Mouse (Mus musculus) gastrocnemius, postnatal 10 days (tissue): ENCODE data around the gene Glra3. TPM values are rescaled to one million over a fixed set of nuclear protein-coding genes. Genes with fewer than 3 reads are reported as not detected.
A peak's percentile ranks its signal among the peaks of the same experiment; 100 is the strongest.

Experiments
- DNase-seq: peaks from one replicate; pipeline ENCODE4 v3.0.0; 2021; ENCODE audit warnings: mixed read lengths
- long read RNA-seq, 2 experiments: library from polyadenylated mRNA; stranded (forward); transcript quantifications; one replicate each; pipeline ENCODE4 v2.0.0; 2021
- total RNA-seq, 2 experiments: library from RNA; stranded (reverse); gene quantifications; 2 replicates each; pipeline ENCODE4 v1.2.3; 2021

Glra3 gene
- total RNA-seq, result not detected
- long read RNA-seq, experiment 1, result 0 reads
- long read RNA-seq, experiment 2, result 0 reads

DNA sequence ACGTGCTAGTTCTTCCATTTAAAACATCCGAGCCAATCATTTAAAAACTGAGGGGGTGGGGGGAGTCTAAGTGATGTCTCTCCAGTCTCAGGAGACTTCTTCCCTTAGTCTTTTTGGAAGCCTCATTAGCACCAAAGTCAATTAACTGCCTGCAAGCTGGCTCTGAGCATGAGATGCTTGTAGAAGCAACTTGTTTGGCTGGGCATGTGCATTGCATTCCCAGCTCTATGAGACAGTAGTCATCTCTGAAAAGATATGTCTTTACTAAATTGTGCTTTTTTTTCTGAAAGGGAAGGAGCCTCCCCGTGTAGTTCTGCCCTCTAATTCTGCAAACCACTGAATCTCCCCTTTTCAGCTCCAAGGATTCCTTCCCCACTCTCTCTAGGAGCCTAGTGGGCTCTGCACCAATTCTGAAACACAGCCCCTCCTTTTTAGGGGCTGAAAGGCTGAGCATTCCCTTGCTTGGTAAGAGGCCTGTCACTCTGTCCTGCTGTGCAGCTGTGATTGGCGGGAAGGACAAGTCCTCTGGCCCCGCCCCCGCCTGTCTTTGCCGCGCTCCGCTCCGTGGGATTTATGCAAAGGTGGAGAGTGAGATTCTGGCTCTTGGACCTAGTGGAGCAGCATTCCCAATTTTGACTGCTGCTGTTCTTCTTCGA is at the start of gene Glra3:
Gene Glra3, plus strand, starts transcription at position 591 of the 656 bp plus-strand sequence.
- no peak for DNase-seq

DNA sequence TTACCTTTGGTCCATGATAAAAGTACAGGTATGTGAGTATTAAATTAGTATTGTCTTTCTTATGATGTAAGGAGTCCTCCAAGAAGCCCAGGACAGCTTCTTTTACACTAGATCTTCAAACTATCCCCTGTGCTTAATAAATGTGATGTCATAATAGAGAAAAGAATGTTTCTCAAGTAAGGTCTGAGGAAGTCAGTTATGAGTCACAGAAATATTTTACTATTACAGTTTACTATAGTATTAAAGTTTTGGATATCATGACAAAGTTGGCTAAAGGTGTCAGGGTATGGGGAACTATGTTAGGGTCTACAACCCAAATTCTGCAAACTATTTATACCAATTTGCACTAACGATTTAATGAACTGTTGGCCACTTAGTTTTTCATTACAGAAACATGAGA is 33.4 kb upstream of the Glra3 start, which contains the start of gene Adam29:
Gene Adam29, minus strand, starts transcription at position 101 of the 400 bp plus-strand sequence.
- no peak for DNase-seq

DNA sequence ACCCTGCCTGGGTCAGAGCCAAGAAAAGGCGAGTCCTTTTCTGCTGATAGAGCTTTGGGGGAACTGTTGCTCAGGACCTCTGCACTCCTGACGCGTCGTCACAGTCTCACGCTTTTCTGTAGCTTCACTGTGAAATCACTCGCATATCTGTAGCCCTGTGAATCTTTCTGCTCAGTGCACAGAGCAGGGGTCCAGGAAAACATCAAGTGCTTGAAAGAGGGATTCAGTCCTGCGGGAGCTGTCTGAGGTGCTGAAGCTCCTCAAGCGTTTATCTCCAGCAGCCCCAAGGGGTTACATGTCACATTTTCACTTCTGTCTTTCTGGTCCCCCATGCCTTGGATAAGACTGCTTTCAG is 243 bp downstream of the Glra3 start:
- peak; percentile 7 for DNase-seq

DNA sequence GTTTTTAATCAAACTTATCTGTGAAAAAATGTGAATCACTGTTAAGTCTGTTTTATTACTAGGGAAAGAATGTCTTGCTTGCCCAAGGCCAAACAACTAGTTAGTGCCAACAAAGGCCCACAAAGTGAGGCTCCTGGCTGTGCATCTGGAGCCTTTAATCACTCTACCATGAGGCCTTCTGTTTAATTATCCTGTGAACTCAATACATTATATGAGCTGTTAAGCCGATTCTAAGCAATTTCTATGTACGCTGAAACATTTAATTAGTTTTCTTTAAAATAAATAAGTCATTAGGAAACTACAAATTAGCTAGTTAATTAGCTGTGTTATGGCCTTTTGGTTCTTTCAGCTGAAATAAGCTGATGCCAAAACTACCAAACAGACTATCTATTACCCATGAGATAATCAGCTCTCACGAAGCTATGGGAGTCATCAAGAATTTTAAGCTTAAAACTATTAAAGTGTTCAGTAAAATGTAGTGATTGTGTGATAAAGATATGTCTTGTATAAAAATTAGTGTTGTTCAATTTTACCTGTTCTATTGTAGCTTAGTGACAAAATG is 24.6 kb downstream of the Glra3 start:
- no peak for DNase-seq

DNA sequence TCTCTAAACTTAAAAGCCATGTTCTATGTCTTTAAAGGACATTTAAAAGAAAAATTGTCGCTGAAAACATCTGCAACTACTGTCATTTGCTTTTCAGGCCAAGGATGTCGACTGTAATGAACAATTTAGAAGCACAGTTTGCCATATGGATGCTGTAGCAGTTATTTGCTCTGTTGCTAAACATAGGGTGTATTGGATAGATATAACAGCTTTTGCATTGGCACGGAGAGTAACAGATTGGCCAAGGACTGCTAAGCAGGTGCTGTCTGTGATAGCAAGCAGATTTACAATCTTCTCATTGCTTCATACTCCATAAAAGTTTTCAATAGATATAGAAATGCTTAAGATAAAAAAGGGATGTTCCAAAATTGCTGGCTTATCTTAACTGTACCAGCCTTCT is 57.6 kb downstream of the Glra3 start:
- DNase-seq, result no peak

DNA sequence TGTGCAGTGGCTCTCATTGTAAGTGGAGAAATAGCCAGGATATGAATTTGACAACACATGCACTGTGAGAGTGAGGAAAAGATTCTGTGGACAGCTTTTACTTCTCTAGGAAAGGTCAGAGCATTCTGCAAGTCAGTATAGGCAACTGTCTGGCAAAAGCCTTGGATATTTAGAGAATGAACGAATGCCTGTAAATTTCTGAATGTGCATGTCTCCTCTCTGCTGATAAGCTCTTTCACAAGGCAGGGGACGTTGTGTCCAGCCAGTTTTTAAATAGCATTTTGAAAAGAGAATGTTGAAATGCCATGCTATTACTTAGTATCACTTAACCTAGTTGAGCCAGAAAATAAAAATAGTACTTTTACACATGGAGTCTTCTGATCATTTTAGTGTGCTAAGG is 114.1 kb downstream of the Glra3 start:
- no peak for DNase-seq

DNA sequence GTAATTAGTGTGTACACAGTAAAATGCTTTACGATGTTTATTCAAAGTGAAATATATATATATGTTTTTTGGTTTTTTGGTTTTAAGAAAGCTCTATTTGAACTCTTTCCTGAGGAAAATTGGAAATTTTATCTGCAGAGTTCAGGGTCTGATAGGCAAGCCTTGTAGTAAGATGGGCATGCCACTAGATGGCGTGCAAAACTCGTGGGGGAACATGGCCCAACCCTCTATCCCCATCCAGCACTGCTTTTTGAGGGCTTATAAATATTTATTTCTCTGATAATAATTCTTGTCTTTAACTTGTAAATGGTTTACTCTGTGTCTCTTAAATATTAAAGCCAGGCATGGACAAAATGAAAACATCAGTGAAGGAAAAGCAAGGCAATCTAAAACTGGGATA is 122.8 kb downstream of the Glra3 start:
- peak; percentile 71 for DNase-seq

DNA sequence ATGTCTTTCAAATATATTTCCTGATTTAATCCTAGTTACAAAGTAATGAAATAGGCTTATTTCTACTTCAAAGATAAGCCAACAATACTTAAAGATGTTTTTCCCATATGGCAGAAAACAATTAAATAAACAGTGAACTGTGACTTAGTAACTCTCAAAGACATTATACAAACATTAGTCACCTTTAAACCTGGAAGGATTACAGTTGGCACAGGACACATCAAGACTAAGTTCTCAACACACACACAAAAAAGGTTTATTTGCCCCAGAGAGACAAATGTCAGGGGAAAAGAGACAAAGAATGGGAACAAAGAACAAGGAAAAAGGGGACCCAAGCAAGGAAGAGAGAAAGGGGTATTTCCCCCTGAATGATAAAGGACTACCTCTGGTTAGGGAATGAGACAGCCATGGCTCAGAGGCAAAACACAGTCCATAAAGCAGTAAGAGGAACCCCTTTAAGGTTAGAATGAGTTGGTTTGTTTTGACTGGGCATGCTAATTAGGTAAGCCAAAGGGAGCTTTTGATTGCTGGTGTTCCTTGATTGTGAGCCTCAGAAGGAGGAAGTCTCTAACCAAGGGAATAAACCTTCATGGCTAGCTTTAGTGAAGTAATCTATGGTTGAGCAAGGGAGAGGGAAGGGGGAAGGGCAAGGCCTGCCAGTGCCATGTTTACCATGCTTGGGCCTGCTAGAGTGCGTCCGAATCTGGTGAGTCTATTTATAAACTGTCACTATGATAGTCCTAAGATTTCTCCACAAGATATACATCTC is 130.4 kb downstream of the Glra3 start:
- DNase-seq, result no peak

DNA sequence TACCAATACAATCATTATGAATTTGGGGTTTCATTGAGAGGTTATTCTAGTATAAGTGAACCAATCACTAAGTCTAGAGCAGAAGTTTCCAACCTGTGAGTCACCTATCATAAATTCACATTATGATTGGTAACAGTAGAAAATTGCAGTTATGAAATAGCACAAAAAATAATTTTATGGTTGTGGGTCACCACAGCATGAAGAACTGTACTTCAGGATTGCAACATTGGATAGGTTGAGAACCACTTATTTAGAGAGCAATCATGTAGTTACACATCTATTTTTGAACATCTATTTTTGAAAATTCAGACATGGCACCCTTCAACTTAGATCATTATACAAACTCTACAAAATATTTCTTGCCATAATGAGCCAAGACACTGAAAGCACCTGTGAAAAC is 143.4 kb downstream of the Glra3 start:
- DNase-seq, result no peak

DNA sequence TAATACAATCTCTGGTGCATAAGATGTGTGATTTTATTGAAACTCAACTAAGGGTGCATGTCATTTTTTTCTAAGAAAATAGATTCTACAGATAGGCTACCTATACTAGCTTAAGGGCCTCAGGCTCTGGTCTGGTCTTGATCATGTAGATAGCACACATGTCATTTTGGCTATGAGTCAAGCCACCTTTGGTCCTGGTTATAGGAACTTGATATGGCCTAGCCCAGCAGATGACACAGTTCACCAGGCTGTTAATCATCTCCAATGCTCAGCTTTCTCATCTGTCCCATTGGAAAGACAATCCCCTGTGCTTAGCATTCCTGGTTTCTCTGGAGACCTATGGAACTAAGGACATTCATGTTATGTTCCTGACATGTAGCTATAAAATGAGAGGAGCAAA is 154.1 kb downstream of the Glra3 start:
- DNase-seq, result no peak

DNA sequence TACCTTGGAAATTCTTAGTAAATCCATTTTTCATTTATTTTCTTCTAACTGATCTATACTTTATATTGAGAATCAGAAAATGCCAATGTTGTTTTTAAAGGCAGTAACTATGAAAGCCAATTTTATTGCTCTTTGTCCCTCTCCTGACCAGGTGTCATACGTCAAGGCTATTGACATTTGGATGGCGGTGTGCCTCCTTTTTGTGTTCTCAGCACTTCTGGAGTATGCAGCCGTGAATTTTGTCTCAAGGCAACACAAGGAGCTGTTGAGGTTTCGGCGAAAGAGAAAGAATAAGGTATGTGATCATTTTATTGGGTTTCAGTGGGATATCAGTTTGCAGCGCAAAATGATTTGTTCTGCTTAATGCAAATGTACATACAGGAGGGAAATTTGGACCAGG is 170.0 kb downstream of the Glra3 start:
- DNase-seq, result no peak

DNA sequence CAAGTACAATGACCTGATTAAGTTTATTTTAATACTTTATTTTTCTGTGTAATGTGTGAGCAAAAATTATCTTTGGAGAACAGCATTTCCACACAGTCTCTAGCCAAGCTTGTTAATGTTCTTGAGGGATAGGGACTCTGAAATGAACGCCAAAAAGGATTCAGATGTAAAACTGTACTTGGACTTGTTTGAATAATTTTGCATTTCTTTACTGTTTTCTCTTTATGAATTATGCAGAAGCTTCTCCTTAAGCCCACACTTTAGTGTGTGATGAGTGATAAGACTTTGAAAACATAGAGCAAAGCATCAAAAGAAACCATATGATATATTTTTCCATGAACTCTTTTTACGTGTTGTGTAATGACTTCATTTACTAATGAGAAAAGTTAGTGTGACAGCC is 189.1 kb downstream of the Glra3 start:
- DNase-seq, result no peak

DNA sequence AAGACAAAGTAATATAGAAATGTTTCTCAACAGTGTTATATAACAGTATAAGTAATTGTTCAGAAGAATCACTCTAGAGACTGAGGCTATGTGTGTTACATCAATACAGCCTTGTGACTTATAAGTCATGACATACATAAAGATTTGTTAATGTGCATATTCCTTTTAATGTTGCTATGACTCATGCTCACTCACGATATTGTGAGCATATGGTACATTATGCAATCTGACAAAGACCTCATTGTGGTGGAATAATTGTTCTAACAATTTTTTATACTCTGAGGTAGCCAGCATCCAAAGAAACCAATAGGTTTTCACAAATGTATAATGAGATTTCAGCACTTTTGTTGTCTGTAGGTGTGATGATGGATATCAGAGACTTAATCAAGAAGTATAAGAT is 210.4 kb downstream of the Glra3 start:
- no peak for DNase-seq

DNA sequence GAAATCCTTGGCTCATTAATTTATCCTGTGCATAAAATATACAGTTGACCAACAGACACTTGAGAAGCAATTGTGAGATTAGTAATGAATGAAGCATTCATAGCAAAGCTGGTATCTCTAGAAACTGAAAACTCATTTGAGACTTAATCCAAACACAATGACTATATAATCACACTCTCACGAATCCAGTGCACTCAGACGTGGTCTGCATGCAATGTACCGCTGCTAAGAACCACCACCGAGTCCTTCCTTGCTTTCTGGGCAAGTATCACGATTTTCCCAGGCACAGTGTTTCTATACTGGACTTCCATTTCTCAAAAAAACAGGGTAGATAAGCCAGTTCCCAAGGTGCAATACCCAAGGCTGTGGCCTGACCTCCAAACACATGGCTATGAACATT is 211.3 kb downstream of the Glra3 start:
- DNase-seq, result no peak

DNA sequence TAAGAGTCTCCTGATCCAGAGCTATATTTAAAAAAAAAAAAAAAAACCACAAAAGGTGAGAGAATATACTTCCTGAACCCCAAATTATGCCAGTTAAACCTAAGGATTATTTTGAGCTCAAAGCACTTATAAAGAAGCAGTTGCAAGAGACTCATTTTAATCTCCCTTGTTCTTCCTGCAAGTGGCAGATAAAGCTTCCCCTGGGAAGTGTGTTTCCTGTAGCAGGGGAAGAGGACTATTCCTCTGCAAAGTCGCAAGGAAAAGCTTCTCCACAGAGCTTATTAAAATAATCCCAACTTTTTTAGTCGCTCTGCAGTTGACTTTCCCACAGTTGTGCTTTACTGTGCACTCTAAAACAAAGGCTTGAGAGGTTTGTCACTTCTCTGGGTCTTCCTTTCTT is 218.7 kb downstream of the Glra3 start:
- DNase-seq, result no peak

Other genes with a start within 250 kb of the Glra3 start
- not detected for gene Adam29, start 33.5 kb upstream of the Glra3 start, total RNA-seq